Mouse (Mus musculus) MEL (cell line): ENCODE data around the gene Agps. TPM values are rescaled to one million over a fixed set of nuclear protein-coding genes. Genes with fewer than 3 reads are reported as not detected.

Source experiments
- DNase-seq: peaks from one replicate; pipeline ENCODE4 v3.0.0; 2011; ENCODE audit warnings: low read depth, low spot score
- H3K27ac ChIP-seq: 2 replicates; pipeline ENCODE4 v1.5.1; 2012; ENCODE audit warnings: low read depth, mild to moderate bottlenecking, control low read depth, low read length, moderate library complexity; ENCODE audit not compliant: control insufficient read depth
- H3K27me3 ChIP-seq, 2 experiments: fragments of 150-350 bp in 1 of 2; sonication (generic) in 1 of 2; 2 replicates each; pipeline ENCODE4 v1.6.1; 2012; ENCODE audit warnings: low read length in 2 of 2, mild to moderate bottlenecking in 2 of 2, improper control_type of control experiment in 1 of 2, moderate library complexity in 1 of 2; ENCODE audit not compliant: insufficient read depth in 2 of 2, control insufficient read depth in 1 of 2
- H3K36me3 ChIP-seq, 2 experiments: 2 replicates each; pipeline ENCODE4 v1.6.1; 2012 to 2014; ENCODE audit warnings: low read length in 2 of 2, improper control_type of control experiment in 1 of 2, inconsistent platforms in 1 of 2, mild to moderate bottlenecking in 1 of 2; ENCODE audit not compliant: insufficient read depth in 2 of 2, control insufficient read depth in 1 of 2
- H3K4me1 ChIP-seq, 2 experiments: fragments of 150-350 bp in 1 of 2; sonication (generic) in 1 of 2; 2 replicates each; pipeline ENCODE4 v1.6.1; 2012; ENCODE audit warnings: low read length in 2 of 2, improper control_type of control experiment in 1 of 2, mild to moderate bottlenecking in 1 of 2; ENCODE audit not compliant: insufficient read depth in 2 of 2, control insufficient read depth in 1 of 2
- H3K4me3 ChIP-seq, 2 experiments: fragments of 150-350 bp in 1 of 2; sonication (generic) in 1 of 2; 2 replicates each; pipeline ENCODE4 v1.5.1; 2012; ENCODE audit warnings: low read depth in 2 of 2, low read length in 2 of 2, mild to moderate bottlenecking in 2 of 2, moderate library complexity in 2 of 2, control low read depth in 1 of 2, improper control_type of control experiment in 1 of 2; ENCODE audit not compliant: control insufficient read depth in 1 of 2, insufficient read depth in 1 of 2
- H3K79me2 ChIP-seq: 2 replicates; pipeline ENCODE4 v1.6.1; 2012; ENCODE audit warnings: mild to moderate bottlenecking, low read length, moderate library complexity; ENCODE audit not compliant: control insufficient read depth, poor library complexity, insufficient read depth
- H3K9ac ChIP-seq: 2 replicates; pipeline ENCODE4 v1.6.1; 2012; ENCODE audit warnings: low read depth, mild to moderate bottlenecking, control low read depth, low read length, moderate library complexity; ENCODE audit not compliant: control insufficient read depth, poor library complexity, severe bottlenecking
- H3K9me3 ChIP-seq: fragments of 150-350 bp; sonication (generic); replicated peaks from 2 replicates; pipeline ENCODE4 v1.6.1; 2012; ENCODE audit warnings: mild to moderate bottlenecking, low read length, improper control_type of control experiment, moderate library complexity; ENCODE audit not compliant: insufficient read depth
- BHLHE40 ChIP-seq: IDR thresholded peaks from 2 replicates; pipeline ENCODE4 v1.6.1; 2012; ENCODE audit warnings: low read depth, mild to moderate bottlenecking, inconsistent platforms, low read length, improper control_type of control experiment, borderline replicate concordance
- CHD1 ChIP-seq: IDR thresholded peaks from 2 replicates; pipeline ENCODE4 v1.6.1; 2012; ENCODE audit warnings: low read depth, mild to moderate bottlenecking, inconsistent platforms, low read length, improper control_type of control experiment
- CTCF ChIP-seq, 3 experiments: IDR thresholded peaks in 2 of 3; conservative IDR thresholded peaks in 1 of 3; 2 replicates each; pipeline ENCODE4 v1.5.1; 2011 to 2012; ENCODE audit warnings: low read length in 3 of 3, low read depth in 2 of 3, mild to moderate bottlenecking in 2 of 3, improper control_type of control experiment in 1 of 3, inconsistent platforms in 1 of 3, mixed read lengths in 1 of 3, moderate library complexity in 1 of 3; ENCODE audit not compliant: control insufficient read depth in 1 of 3, insufficient read depth in 1 of 3, poor library complexity in 1 of 3, severe bottlenecking in 1 of 3
- E2F4 ChIP-seq: IDR thresholded peaks from 2 replicates; pipeline ENCODE4 v1.6.1; 2011; ENCODE audit warnings: low read depth, low read length, improper control_type of control experiment, borderline replicate concordance
- EP300 ChIP-seq, 2 experiments: IDR thresholded peaks; 2 replicates each; pipeline ENCODE4 v1.6.1; 2011; ENCODE audit warnings: improper control_type of control experiment in 2 of 2, low read length in 2 of 2, low read depth in 1 of 2, mild to moderate bottlenecking in 1 of 2
- ETS1 ChIP-seq: IDR thresholded peaks from 2 replicates; pipeline ENCODE4 v1.6.1; 2012; ENCODE audit warnings: low read depth, mild to moderate bottlenecking, inconsistent platforms, low read length, improper control_type of control experiment, moderate library complexity
- GABPA ChIP-seq: IDR thresholded peaks from 2 replicates; pipeline ENCODE4 v1.6.1; 2012; ENCODE audit warnings: low read depth, mild to moderate bottlenecking, inconsistent platforms, low read length, improper control_type of control experiment, moderate library complexity
- GATA1 ChIP-seq: IDR thresholded peaks from 2 replicates; pipeline ENCODE4 v1.6.1; 2011; ENCODE audit warnings: low read depth, low read length, improper control_type of control experiment
- JUND ChIP-seq: IDR thresholded peaks from 2 replicates; pipeline ENCODE4 v1.6.1; 2011; ENCODE audit warnings: low read depth, mild to moderate bottlenecking, improper control_type of control experiment, low read length
- KAT2A ChIP-seq: conservative IDR thresholded peaks from 2 replicates; pipeline ENCODE4 v1.6.1; 2012; ENCODE audit warnings: low read depth, low read length, improper control_type of control experiment, inconsistent platforms
- MAX ChIP-seq: IDR thresholded peaks from 2 replicates; pipeline ENCODE4 v1.6.1; 2011; ENCODE audit warnings: low read length, improper control_type of control experiment
- MAZ ChIP-seq: IDR thresholded peaks from 2 replicates; pipeline ENCODE4 v1.6.1; 2012; ENCODE audit warnings: low read depth, mild to moderate bottlenecking, inconsistent platforms, low read length, improper control_type of control experiment
- MYB ChIP-seq: IDR thresholded peaks from 2 replicates; pipeline ENCODE4 v1.6.1; 2011; ENCODE audit warnings: mild to moderate bottlenecking, low read depth, low read length, improper control_type of control experiment
- MYC ChIP-seq: IDR thresholded peaks from 2 replicates; pipeline ENCODE4 v1.6.1; 2011; ENCODE audit warnings: low read depth, mild to moderate bottlenecking, low read length, improper control_type of control experiment, moderate library complexity
- NELFE ChIP-seq: IDR thresholded peaks from 2 replicates; pipeline ENCODE4 v1.6.1; 2011; ENCODE audit warnings: low read depth, low read length, improper control_type of control experiment
- NRF1 ChIP-seq: IDR thresholded peaks from 2 replicates; pipeline ENCODE4 v1.6.1; 2014; ENCODE audit warnings: low read depth, mild to moderate bottlenecking, inconsistent platforms, low read length, improper control_type of control experiment, moderate library complexity; ENCODE audit not compliant: poor library complexity, insufficient read depth, severe bottlenecking
- POLR2A ChIP-seq, 2 experiments: IDR thresholded peaks; 2 replicates each; pipeline ENCODE4 v1.6.1; 2011 to 2012; ENCODE audit warnings: low read length in 2 of 2, mild to moderate bottlenecking in 2 of 2, control low read depth in 1 of 2, improper control_type of control experiment in 1 of 2, low read depth in 1 of 2, moderate library complexity in 1 of 2; ENCODE audit not compliant: control insufficient read depth in 1 of 2, insufficient read depth in 1 of 2, poor library complexity in 1 of 2
- POLR2AphosphoS5 ChIP-seq: IDR thresholded peaks from 2 replicates; pipeline ENCODE4 v1.6.1; 2012; ENCODE audit warnings: low read depth, borderline replicate concordance, mild to moderate bottlenecking, inconsistent platforms, low read length, moderate library complexity, mixed read lengths
- RAD21 ChIP-seq: IDR thresholded peaks from 2 replicates; pipeline ENCODE4 v1.6.1; 2011; ENCODE audit warnings: mild to moderate bottlenecking, low read depth, low read length, improper control_type of control experiment
- SMC3 ChIP-seq: IDR thresholded peaks from 2 replicates; pipeline ENCODE4 v1.6.1; 2011; ENCODE audit warnings: low read depth, low read length, improper control_type of control experiment
- TAL1 ChIP-seq: IDR thresholded peaks from 2 replicates; pipeline ENCODE4 v1.6.1; 2012; ENCODE audit warnings: mild to moderate bottlenecking, inconsistent platforms, low read length, moderate library complexity, mixed read lengths
- TBP ChIP-seq: IDR thresholded peaks from 2 replicates; pipeline ENCODE4 v1.8.0; 2011; ENCODE audit warnings: low read depth, low read length, improper control_type of control experiment
- TCF12 ChIP-seq: IDR thresholded peaks from 2 replicates; pipeline ENCODE4 v1.6.1; 2014; ENCODE audit warnings: low read depth, mild to moderate bottlenecking, inconsistent platforms, low read length, improper control_type of control experiment, moderate library complexity
- UBTF ChIP-seq: IDR thresholded peaks from 2 replicates; pipeline ENCODE4 v1.6.1; 2012; ENCODE audit warnings: low read depth, mild to moderate bottlenecking, inconsistent platforms, low read length, improper control_type of control experiment, moderate library complexity, borderline replicate concordance; ENCODE audit not compliant: insufficient read depth
- USF1 ChIP-seq: IDR thresholded peaks from 2 replicates; pipeline ENCODE4 v1.6.1; 2014; ENCODE audit warnings: low read depth, mild to moderate bottlenecking, inconsistent platforms, low read length, improper control_type of control experiment, moderate library complexity
- polyA plus RNA-seq, 2 experiments: library from polyadenylated mRNA; stranded (reverse) in 1 of 2; unstranded in 1 of 2; fragments of >175 nt in 1 of 2; fragments of >200 nt in 1 of 2; gene quantifications; 2 replicates each; pipeline versions ENCODE4 v1.2.1 to v1.2.4; 2012; ENCODE audit warnings: low replicate concordance in 2 of 2, low read depth in 1 of 2; ENCODE audit not compliant: insufficient read length in 2 of 2, insufficient read depth in 1 of 2, missing spikeins in 1 of 2
- total RNA-seq: library from RNA; depleted of rRNA; stranded (reverse); fragments of 300-350 nt; gene quantifications from 2 replicates; pipeline ENCODE4 v1.2.3, GENCODE M21; 2012

Agps gene
- total and polyA plus RNA-seq, 3 experiments = 32.3 to 47.8 TPM; not detected in 1

DNA sequence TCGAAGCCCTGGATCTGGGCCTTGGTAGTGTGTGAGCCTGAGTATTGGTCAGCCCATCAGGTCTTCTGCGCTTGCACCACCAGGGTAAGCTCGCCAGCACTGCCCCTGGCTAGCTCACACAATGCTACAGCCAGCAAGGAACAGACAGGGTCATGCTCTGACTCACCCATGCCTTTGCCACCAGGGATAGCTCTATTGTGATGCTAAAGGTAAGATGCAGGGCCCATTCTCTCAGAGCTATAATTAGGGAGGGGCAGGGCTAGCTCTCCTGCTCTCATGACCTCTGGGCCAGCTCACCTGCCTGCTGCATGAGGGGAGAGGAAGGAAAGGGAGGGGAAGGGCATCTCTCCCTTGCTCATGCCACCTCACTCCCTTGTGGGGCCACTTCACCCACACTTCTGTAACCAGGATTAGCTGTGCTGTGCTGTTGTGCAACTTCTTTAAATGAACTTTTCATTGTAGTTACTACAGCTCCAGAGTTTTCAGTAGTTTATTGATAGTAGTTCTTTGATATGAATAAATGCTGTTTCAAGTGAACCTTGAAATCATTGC lies 42.1 kb downstream of the Agps start:
- no peaks in the 10 kb centered on the region for H3K9me3 ChIP-seq
- TF ChIP-seq MYC = no peak
- no peak for TF ChIP-seq POLR2AphosphoS5
- TF ChIP-seq NELFE = no peak
- TF ChIP-seq MAZ = no peak
- TF ChIP-seq CTCF (IDR thresholded peaks at IDR 0.05 in 2 of 3, conservative IDR thresholded peaks at IDR 0.05 in 1 of 3; ENCODE audit: control insufficient read depth in 1 of 3, insufficient read depth in 1 of 3, low read depth in 2 of 3, low read length in 3 of 3, poor library complexity in 1 of 3, severe bottlenecking in 1 of 3) = no peak
- no peak for TF ChIP-seq JUND
- no peak for TF ChIP-seq KAT2A
- TF ChIP-seq USF1 = no peak
- TF ChIP-seq TAL1 = no peak
- no peak for TF ChIP-seq NRF1
- TF ChIP-seq GATA1 = no peak
- no peak for TF ChIP-seq E2F4
- TF ChIP-seq POLR2A (IDR thresholded peaks at IDR 0.05; ENCODE audit: control insufficient read depth in 1 of 2, insufficient read depth in 1 of 2, low read depth in 1 of 2, low read length in 2 of 2, poor library complexity in 1 of 2) = no peak
- no peak for TF ChIP-seq CHD1
- no peak for TF ChIP-seq TCF12
- TF ChIP-seq ETS1 = no peak
- TF ChIP-seq UBTF = no peak
- TF ChIP-seq, all 39 proteins: peak for 0
- H3K27ac ChIP-seq = no peak overlapping the region
- no peak overlapping the region for H3K9ac ChIP-seq
- DNase-seq = no peak
- H3K79me2 ChIP-seq = no peaks in the 10 kb centered on the region
- peaks cover 0 to 11% of the 10 kb centered on the region in 2 experiments; a peak in 2 of 4 replicates for H3K36me3 ChIP-seq
- H3K27me3 ChIP-seq = no peaks in the 10 kb centered on the region
- H3K4me1 ChIP-seq = no peaks in the 10 kb centered on the region
- H3K4me3 ChIP-seq = no peak overlapping the region

GRCm38 (mm10) chr2:75879791-75880190 lies 47.8 kb downstream of the Agps start:
- Histone ChIP-seq H3K4me1 (no peaks in the 10 kb centered on the region), H3K4me3 (no peak overlapping the region), H3K9me3 (no peaks in the 10 kb centered on the region), H3K27ac (no peak overlapping the region), H3K79me2 (no peaks in the 10 kb centered on the region), H3K27me3 (no peaks in the 10 kb centered on the region), H3K36me3 (peaks cover 0 to 17% of the 10 kb centered on the region in 2 experiments; a peak in 2 of 4 replicates), H3K9ac (no peak overlapping the region)
- peak; percentile 12 for DNase-seq
- TF ChIP-seq MAX (no peak), GABPA (no peak), TCF12 (no peak), SMC3 (peak; percentile 42), MYC (no peak), MAZ (no peak), MYB (no peak), USF1 (no peak), CTCF (IDR thresholded peaks at IDR 0.05 in 2 of 3, conservative IDR thresholded peaks at IDR 0.05 in 1 of 3; ENCODE audit: control insufficient read depth in 1 of 3, insufficient read depth in 1 of 3, low read depth in 2 of 3, low read length in 3 of 3, poor library complexity in 1 of 3, severe bottlenecking in 1 of 3) (peak in 2 of 3 experiments; percentile 13 to 40; a peak in 3 of 6 replicates), POLR2AphosphoS5 (no peak), NELFE (no peak), RAD21 (peak; percentile 19), BHLHE40 (no peak), TBP (no peak), KAT2A (no peak), EP300 (IDR thresholded peaks at IDR 0.05; ENCODE audit: low read depth in 1 of 2, low read length in 2 of 2) (no peak)
